Mouse (Mus musculus): ENCODE measurements around the gene Auts2.

Gene Auts2

DNA sequence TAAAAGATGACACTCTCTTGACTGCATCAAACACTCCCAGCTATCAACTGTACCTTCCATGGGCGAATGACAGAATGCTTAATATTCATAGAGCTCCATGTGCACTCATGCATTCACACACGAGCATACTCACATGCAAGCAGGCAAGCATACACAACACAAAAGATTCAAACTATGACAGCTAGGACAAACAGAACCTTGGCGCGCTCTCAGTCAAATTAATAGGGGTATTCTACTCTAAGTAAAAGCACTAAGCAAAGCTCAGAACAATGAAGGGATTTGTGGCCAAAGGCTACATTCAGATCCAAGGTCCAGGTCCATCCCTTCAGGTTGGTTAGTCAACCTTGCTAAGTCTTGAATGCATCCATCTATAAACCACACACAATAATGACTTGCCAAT, 219.5 kb downstream of the Auts2 start:
- DNase-seq (ENCODE audit: low spot score in 2 of 2) = no peak

GRCm38 (mm10) chr5:132322971-132323370, 220.2 kb downstream of the Auts2 start:
- DNase-seq (ENCODE audit: low spot score in 2 of 2) = no peak

DNA sequence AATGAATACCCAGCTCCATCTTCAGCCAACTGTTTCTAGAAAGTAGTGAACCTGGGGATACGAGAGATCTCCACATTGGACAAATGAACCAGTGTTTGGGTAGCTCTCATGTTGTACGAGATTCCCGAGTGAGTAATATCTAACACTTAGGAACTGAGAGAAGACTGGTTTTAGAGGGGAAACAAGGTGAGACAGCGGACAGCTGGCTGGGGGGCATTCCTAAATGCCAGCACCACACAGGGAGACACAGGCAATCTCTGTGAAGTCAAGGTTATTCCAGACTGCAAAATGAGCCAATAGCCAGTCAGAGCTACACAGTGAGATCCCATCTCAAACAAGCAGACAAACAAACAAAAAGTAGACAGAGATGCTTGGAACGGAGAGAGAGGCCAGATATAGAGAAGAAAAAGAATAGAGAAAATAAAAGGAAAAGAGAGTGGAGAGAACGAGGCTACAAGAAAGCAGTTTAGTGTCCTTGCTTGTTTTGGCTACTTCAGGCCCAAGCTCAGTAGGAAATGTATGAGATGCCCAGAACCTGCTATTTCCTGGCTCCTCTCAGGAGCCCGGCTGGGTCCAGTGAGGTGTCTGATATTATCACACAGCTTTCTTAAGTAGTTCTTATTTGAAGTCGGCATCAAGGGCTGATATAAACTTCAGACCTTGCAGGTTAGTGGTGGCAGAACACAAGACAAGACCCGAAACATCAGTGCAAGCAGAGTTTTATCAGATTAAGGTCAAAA, 224.9 kb downstream of the Auts2 start:
- DNase-seq (ENCODE audit: low spot score in 2 of 2) = no peak

- DNase-seq (ENCODE audit: low spot score in 2 of 2) = no peak
Measured at GRCm38 (mm10) chr5:132316897-132317296, 226.2 kb downstream of the Auts2 start.

DNA sequence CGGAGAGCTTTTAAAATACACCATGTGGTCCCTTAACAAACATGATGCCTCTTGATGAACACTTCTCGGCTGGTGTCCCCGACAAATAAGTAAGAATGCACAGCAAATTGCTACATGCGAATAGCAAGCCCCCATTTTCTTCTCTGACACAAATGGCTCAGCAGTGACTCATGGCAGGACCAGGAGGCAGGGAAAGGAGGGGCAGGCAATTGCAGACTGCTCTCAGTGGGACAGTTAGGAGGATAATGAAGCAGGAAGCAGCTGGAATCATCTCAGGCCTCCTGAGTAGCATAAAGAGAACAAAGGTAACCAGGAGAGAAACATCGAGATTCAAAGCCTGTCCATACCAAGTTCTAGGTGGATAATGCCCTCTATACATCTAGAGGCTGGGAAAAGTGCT, 228.8 kb downstream of the Auts2 start:
- no peak for DNase-seq (ENCODE audit: low spot score in 2 of 2)

DNA sequence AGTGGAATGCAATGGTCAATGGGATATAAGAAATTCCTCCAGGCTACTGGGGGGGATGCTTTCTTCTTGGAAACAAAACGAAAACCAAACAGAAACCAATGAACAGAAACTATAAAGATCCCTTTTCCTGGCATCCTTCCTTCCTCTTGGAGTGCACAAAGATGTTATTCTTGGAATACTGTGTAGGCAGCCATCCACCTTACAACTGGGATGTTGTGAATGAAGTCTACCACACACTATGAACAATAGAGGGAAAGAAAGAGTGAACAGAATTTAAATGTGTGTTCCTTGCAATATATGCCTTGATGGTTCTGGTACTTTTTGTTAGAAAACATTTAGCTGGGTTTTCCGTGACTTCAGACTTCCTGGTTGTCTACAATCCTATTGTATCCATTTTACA, 236.1 kb downstream of the Auts2 start:
- no peak for DNase-seq (ENCODE audit: low spot score in 2 of 2)

- DNase-seq (ENCODE audit: low spot score in 2 of 2) = no peak
Measured at GRCm38 (mm10) chr5:132305354-132305934, 237.7 kb downstream of the Auts2 start.

- no peak for DNase-seq (ENCODE audit: low spot score in 2 of 2)
Measured at GRCm38 (mm10) chr5:132302778-132303177, 240.4 kb downstream of the Auts2 start.

- no peak for DNase-seq (ENCODE audit: low spot score in 2 of 2)
Measured at GRCm38 (mm10) chr5:132300794-132301193, 242.3 kb downstream of the Auts2 start.

DNA sequence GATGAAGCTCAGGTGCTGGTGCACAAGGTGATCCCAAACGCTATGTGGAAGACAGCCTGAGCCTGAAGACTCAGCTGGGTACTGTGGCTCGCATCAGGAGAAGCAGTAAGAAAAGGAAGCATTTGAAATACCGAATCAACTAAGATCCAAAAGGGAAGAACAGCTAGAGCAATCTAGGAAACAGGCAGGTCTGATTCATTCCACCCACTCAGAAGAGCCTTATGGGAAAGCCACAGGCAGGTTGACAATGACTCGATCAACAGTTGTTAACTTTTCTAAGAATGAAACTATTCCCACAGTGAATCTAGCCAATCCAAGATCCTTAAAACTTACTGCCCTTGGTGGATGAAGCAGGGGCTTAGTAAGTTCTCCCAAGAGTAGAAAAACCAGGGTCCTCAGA, 243.4 kb downstream of the Auts2 start:
- DNase-seq (ENCODE audit: low spot score in 2 of 2) = no peak

DNA sequence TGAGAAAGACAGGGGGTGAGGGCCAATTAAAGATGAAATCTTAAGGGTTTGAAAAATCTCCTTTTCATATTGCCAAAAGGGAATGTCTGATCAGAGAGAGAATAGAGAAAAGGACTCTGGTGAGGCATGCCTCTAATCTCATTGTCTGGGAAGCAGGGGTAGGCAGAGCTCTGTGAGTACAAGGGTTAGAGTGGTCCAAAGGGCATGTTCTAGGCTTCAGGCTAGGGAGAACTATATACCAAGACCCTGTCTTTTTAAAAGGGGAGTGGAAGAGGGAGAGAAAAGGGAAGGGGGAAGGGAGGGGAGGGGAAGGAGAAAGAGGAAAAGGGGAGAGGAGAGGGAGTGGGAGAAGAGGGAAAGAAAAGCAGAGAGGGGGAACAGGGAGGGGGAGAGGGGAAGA, 244.1 kb downstream of the Auts2 start:
- no peak for DNase-seq (ENCODE audit: low spot score in 2 of 2)

GRCm38 (mm10) chr5:132297309-132297708, 245.8 kb downstream of the Auts2 start:
- DNase-seq (ENCODE audit: low spot score in 2 of 2) = no peak

- no peak for DNase-seq (ENCODE audit: low spot score in 2 of 2)
Measured at GRCm38 (mm10) chr5:132294469-132294868, 248.7 kb downstream of the Auts2 start.

DNA sequence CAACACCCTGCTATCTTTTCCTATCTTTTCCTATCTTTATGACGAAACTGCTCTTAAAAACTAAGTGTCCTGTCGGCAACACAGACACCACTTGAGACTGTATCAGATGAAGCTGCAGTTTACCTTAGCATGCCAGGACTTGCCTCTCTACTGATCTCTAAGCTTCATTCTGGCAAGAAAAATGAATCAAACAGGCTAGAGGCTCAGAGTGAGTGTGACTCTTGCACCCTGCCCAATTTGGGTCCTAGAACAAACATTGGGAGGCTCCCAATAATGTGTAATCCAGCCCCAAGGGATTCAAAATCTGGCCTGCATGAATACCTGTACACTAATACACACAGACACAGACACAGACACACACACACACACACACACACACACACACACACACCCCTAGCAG, 250.2 kb downstream of the Auts2 start:
- DNase-seq (ENCODE audit: low spot score in 2 of 2) = no peak

- no peak for DNase-seq (ENCODE audit: low spot score in 2 of 2)
Measured at GRCm38 (mm10) chr5:132290606-132291535, 252.3 kb downstream of the Auts2 start.

DNA sequence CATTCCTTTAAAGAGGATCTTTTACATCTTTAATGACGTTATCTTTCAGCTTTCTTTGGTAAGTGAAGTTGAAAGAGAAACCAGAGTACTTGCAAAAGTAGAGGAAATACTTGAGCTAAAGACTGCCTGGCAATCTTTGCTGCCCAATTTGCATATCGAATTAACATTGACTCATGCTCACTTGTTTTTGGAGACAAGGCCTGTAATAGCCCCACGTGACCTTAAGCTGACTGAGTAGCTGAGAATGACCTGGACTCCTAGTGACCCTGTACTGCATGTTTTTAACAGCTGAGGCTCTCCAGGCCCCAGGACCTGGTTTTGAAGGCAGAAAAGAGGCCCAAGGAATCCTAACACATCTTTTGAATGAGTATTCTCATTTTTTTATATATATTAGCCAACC, 259.4 kb downstream of the Auts2 start:
- no peak for DNase-seq (ENCODE audit: low spot score in 2 of 2)

DNA sequence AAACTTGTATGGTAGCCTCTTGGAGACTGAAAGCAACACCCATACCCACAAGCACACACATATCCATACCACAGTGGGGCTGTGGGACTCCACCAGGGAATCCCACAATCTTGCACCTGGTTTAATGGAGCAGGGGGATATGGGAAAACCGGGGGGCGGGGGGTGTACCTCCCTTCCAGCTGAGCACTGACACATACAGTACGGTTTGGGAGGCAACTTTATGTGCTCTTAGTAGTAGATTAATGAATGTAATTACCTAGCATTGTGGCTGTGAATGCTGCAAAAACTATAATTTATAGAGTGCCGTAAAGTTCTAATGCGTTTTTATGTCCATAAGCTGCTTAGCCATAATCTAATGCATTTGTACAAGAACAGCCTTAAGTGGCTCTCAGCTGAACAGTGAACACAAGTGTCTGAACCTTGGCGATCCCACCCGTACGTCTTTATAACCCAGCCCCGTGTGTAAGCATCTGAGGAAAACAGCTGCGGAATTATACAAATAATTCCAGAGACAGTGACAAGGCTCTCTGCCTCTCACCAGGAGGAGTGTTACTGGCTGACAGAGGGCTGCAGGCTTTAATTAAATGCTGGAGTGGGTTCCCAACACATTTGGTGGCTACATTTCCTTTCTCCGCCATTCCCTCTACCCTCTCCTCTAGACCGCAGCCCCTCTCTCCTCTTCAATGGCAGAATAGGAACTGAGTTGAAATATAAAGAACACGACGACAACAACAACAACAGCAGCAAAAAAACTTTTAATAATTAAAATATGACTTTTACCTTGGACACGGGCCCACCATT, 268.8 kb downstream of the Auts2 start:
- DNase-seq (ENCODE audit: low spot score in 2 of 2) = no peak

DNA sequence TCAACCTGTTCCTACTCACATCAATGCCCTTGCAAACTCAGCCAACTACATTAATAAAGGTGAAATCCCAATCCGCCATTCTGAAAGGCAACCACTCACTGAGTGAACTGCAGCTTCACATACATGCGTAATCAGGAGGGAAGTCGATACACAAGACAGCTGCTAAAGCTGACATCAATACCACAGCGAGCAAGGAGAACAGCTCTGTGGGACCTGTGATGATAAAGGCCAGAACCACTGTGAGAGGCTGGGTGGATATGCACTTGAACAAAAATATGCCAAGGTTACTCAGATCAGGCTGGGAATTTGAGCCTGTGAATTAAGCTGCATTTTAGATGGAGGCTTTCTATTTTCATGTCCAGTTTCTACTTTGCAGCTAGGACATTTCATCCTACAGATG, 271.0 kb downstream of the Auts2 start:
- DNase-seq (ENCODE audit: low spot score in 2 of 2) = no peak

DNA sequence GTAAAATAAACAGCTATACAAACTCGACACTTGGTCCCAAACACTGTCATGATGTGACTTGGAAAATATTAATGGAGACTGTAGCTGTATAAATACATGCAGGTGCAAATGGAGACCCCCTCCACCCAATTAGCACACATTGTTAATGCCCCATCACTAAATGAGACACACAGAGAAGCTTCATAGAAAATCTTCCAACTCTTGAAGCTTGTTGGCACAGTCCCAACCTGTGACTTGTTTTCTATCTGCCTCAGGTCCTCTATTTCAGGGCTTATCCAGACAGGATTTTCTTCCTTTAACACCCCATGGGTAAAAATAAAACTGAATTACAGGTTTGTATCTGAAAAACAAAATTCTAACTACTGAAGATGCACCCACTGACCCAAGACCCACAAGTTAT, 272.2 kb downstream of the Auts2 start:
- DNase-seq (ENCODE audit: low spot score in 2 of 2) = no peak

- no peak for DNase-seq (ENCODE audit: low spot score in 2 of 2)
Measured at GRCm38 (mm10) chr5:132270074-132270473, 273.1 kb downstream of the Auts2 start.

GRCm38 (mm10) chr5:132268351-132268967, 274.7 kb downstream of the Auts2 start:
- no peak for DNase-seq (ENCODE audit: low spot score in 2 of 2)
